Comparison of ENCODE assay signal across 8 mouse cellular contexts in the genomic region with DNA sequence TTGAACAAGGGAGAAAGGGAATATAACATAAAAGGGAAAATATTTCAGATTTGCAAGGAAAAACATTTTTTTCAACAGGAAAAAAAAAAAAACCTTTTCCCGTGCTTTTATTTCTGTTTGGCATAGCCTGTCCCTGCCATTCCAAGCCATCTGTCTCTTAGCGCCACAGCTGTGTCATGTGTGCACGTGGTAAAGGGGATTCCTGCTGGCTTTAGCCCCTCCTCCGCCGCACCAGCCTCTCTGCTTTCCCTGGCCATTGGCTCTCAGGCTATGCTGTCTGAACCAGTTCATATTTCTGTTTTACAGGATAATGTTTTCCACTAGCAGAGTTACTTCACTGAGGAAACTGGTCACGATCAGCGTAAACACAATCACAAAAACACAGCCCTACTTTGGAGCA. TPM values are rescaled to one million over a fixed set of nuclear protein-coding genes. Genes with fewer than 3 reads are reported as not detected.
DNase-seq lines count a peak whose midpoint lies in the region; ATAC-seq and TF ChIP-seq lines count a peak whose summit lies in the region.

No protein-coding gene starts in this region.

- no peak for TF ChIP-seq CTCF in hindbrain, postnatal 0 days (IDR thresholded peaks at IDR 0.05; ENCODE audit: low read depth)

- H3K27me3 ChIP-seq in embryonic facial prominence, embryonic 10.5 days (replicated peaks; ENCODE audit: low read depth, poor library complexity, severe bottlenecking): no peaks in the 10 kb centered on the region
- H3K27me3 ChIP-seq in hindbrain, postnatal 0 days (ENCODE audit: insufficient read depth, low read length): no peaks in the 10 kb centered on the region
- no peaks in the 10 kb centered on the region for H3K27me3 ChIP-seq in limb, embryonic 10.5 days (ENCODE audit: low read depth, poor library complexity, severe bottlenecking)
- H3K27me3 ChIP-seq in neural tube, embryonic 12.5 days (replicated peaks): no peaks in the 10 kb centered on the region

- no peak overlapping the region for H3K27ac ChIP-seq in embryonic facial prominence, embryonic 10.5 days (replicated peaks)
- no peak overlapping the region for H3K27ac ChIP-seq in hindbrain, postnatal 0 days
- no peak overlapping the region for H3K27ac ChIP-seq in limb, embryonic 10.5 days
- no peak overlapping the region for H3K27ac ChIP-seq in neural tube, embryonic 12.5 days

- H3K4me1 ChIP-seq in embryonic facial prominence, embryonic 10.5 days: 0 out of 2 replicates have a peak, but pooled peaks cover 5% of the 10 kb centered on the region
- no peaks in the 10 kb centered on the region for H3K4me1 ChIP-seq in hindbrain, postnatal 0 days (ENCODE audit: insufficient read depth, low read length)
- H3K4me1 ChIP-seq in limb, embryonic 10.5 days: 0 out of 2 replicates have a peak, but pooled peaks cover 3% of the 10 kb centered on the region
- 0 out of 2 replicates have a peak, but pooled peaks cover 3% of the 10 kb centered on the region for H3K4me1 ChIP-seq in neural tube, embryonic 12.5 days

- H3K4me3 ChIP-seq in embryonic facial prominence, embryonic 10.5 days: no peak overlapping the region
- no peak overlapping the region for H3K4me3 ChIP-seq in hindbrain, postnatal 0 days (ENCODE audit: low read length)
- H3K4me3 ChIP-seq in limb, embryonic 10.5 days: no peak overlapping the region
- no peak overlapping the region for H3K4me3 ChIP-seq in neural tube, embryonic 12.5 days

- DNase-seq in adrenal gland, postnatal 14 days: peak; percentile 21
- no peak for DNase-seq in adrenal gland, adult 2 months
- peak; percentile 60 for DNase-seq in embryonic facial prominence, embryonic 10.5 days (ENCODE audit: low spot score)
- peak; percentile 78 for DNase-seq in hindbrain, postnatal 0 days (ENCODE audit: low spot score)
- DNase-seq in limb, embryonic 10.5 days (ENCODE audit: low spot score): peak; percentile 50
- DNase-seq in yolk sac, embryonic 10.5 days (ENCODE audit: low spot score): no peak
- no peak for DNase-seq in spleen, postnatal 36 days (ENCODE audit: low spot score in 2 of 2)

- WGBS in embryonic facial prominence, embryonic 10.5 days: 58% methylated on average over 7 of the region's 7 CpGs
- 24% methylated on average over 7 of the region's 7 CpGs for WGBS in hindbrain, postnatal 0 days
- WGBS in limb, embryonic 10.5 days: 54% methylated on average over 7 of the region's 7 CpGs
- 30% methylated on average over 7 of the region's 7 CpGs for WGBS in neural tube, embryonic 12.5 days

- no peak overlapping the region for H3K9ac ChIP-seq in hindbrain, postnatal 0 days (replicated peaks; ENCODE audit: low read length)
- H3K9ac ChIP-seq in neural tube, embryonic 12.5 days: no peak overlapping the region

- ATAC-seq in hindbrain, postnatal 0 days: peak; percentile 93
- peak; percentile 70; the same call in 1 of the 2 replicates for ATAC-seq in neural tube, embryonic 12.5 days (ENCODE audit: low FRiP score, low read depth)

- H3K4me2 ChIP-seq in hindbrain, postnatal 0 days (ENCODE audit: low read depth, low read length): peak overlapping the region; percentile 18; the same call in 1 of the 2 replicates
- H3K4me2 ChIP-seq in neural tube, embryonic 12.5 days (replicated peaks): no peak overlapping the region

- H3K9me3 ChIP-seq in embryonic facial prominence, embryonic 10.5 days: no peaks in the 10 kb centered on the region
- H3K9me3 ChIP-seq in hindbrain, postnatal 0 days (ENCODE audit: low read length): no peaks in the 10 kb centered on the region
- no peaks in the 10 kb centered on the region for H3K9me3 ChIP-seq in limb, embryonic 10.5 days (replicated peaks)
- H3K9me3 ChIP-seq in neural tube, embryonic 12.5 days: no peaks in the 10 kb centered on the region

- H3K36me3 ChIP-seq in embryonic facial prominence, embryonic 10.5 days (replicated peaks): no peaks in the 10 kb centered on the region
- H3K36me3 ChIP-seq in hindbrain, postnatal 0 days (ENCODE audit: insufficient read depth, low read length): no peaks in the 10 kb centered on the region
- H3K36me3 ChIP-seq in limb, embryonic 10.5 days: no peaks in the 10 kb centered on the region
- H3K36me3 ChIP-seq in neural tube, embryonic 12.5 days: no peaks in the 10 kb centered on the region

RNA-seq across cellular contexts. Expression of gene Dyrk2, which starts 49.1 kb away (rescaled TPM):
- total RNA-seq in adrenal gland, postnatal 14 days (2021): 39.8 and 43.0 TPM in 2 replicates
- total RNA-seq in adrenal gland, adult 2 months (2021): 10 to 100 TPM; 25.4 to 46.7 TPM
- 4.4 and 5.3 TPM in 2 replicates for polyA plus RNA-seq in adrenal gland, adult 2 months (2012; rRNA removed)
- 7.3 and 7.6 TPM in 2 replicates for polyA plus RNA-seq in embryonic facial prominence, embryonic 10.5 days (2016; fragmentation: Nextera tagmentation; extraction: Ambion mirVana)
- 30.8 and 52.7 TPM in 2 replicates for total RNA-seq in hindbrain, postnatal 0 days (2014; rRNA removed)
- polyA plus RNA-seq in hindbrain, postnatal 0 days (2015; fragmentation: Nextera tagmentation; extraction: Ambion mirVana): 7.7 and 8.0 TPM in 2 replicates
- 6.3 and 7.2 TPM in 2 replicates for polyA plus RNA-seq in limb, embryonic 10.5 days (2016; fragmentation: Nextera tagmentation; extraction: Ambion mirVana)
- 12.8 and 14.0 TPM in 2 replicates for polyA plus RNA-seq in neural tube, embryonic 12.5 days (2016; fragmentation: Nextera tagmentation; extraction: Ambion mirVana)

Comparison
In these comparisons a context has a peak if more than half of its experiments do, and no peak if none do; other contexts are left out.
1. DNase-seq: peak in adrenal gland, postnatal 14 days (single experiment), embryonic facial prominence, embryonic 10.5 days (single experiment), hindbrain, postnatal 0 days (single experiment) and limb, embryonic 10.5 days (single experiment); none in adrenal gland, adult 2 months (single experiment), yolk sac, embryonic 10.5 days (single experiment) and spleen, postnatal 36 days (0 of 2).